Mouse (Mus musculus) liver, postnatal 0 days (tissue): ENCODE measurements around the gene Arap1. TPM values are rescaled to one million over a fixed set of nuclear protein-coding genes. Genes with fewer than 3 reads are reported as not detected.

ENCODE experiments used
- ATAC-seq: fragments of 200-750 bp; cut with Nextera tagmentation; 2 replicates; pipeline ENCODE4 v1.8.0; 2017; ENCODE audit warnings: mild to moderate bottlenecking, moderate library complexity
- DNase-seq: peaks from one replicate; pipeline ENCODE4 v3.0.0-alpha.2; 2016
- H3K27ac ChIP-seq: fragments of 300-500 bp; sonication (generic); 2 replicates; pipeline ENCODE4 v1.5.1; 2014; ENCODE audit warnings: antibody characterized with exemption, moderate library complexity, mild to moderate bottlenecking, low read depth
- H3K27me3 ChIP-seq: fragments of 300-500 bp; sonication (generic); 2 replicates; pipeline ENCODE4 v1.6.1; 2014; ENCODE audit warnings: low read length, control low read depth, mixed read lengths; ENCODE audit not compliant: insufficient read depth
- H3K36me3 ChIP-seq: fragments of 300-500 bp; sonication (generic); replicated peaks from 2 replicates; pipeline ENCODE4 v1.6.1; 2014; ENCODE audit warnings: mild to moderate bottlenecking, control low read depth, low read length, moderate library complexity, mixed read lengths; ENCODE audit not compliant: insufficient read depth
- H3K4me1 ChIP-seq: fragments of 300-500 bp; sonication (generic); 2 replicates; pipeline ENCODE4 v1.6.1; 2014; ENCODE audit warnings: antibody characterized with exemption, mild to moderate bottlenecking, control low read depth; ENCODE audit not compliant: insufficient read depth
- H3K4me2 ChIP-seq: fragments of 300-500 bp; sonication (generic); 2 replicates; pipeline ENCODE4 v1.6.1; 2014; ENCODE audit warnings: low read depth, mild to moderate bottlenecking, low read length, moderate library complexity, mixed read lengths
- H3K4me3 ChIP-seq: fragments of 300-500 bp; sonication (generic); 2 replicates; pipeline ENCODE4 v1.5.1; 2014; ENCODE audit warnings: low read depth, low read length
- H3K9ac ChIP-seq: fragments of 300-500 bp; sonication (generic); replicated peaks from 2 replicates; pipeline ENCODE4 v1.6.1; 2014; ENCODE audit warnings: mild to moderate bottlenecking, moderate library complexity
- H3K9me3 ChIP-seq: fragments of 300-500 bp; sonication (generic); 2 replicates; pipeline ENCODE4 v1.6.1; 2016; ENCODE audit warnings: mild to moderate bottlenecking, control low read depth, low read length, mixed read lengths
- CTCF ChIP-seq: sonication (generic); IDR thresholded peaks from 2 replicates; pipeline ENCODE4 v1.5.1; 2016; ENCODE audit warnings: antibody characterized with exemption, low read depth
- EP300 ChIP-seq: IDR thresholded peaks from 2 replicates; pipeline ENCODE4 v1.6.1; 2016; ENCODE audit warnings: antibody characterized with exemption, low read depth, mild to moderate bottlenecking
- WGBS: fragments of 180-500 bp; shearing (Covaris S2); extraction: QIAGEN DNeasy Blood & Tissue Kit; methylation state at CpG from one replicate; pipeline ENCODE4 v1.1.7; 2014; ENCODE audit not compliant: insufficient replicate concordance; 5-methylcytosine and 5-hydroxymethylcytosine counted together
- polyA plus RNA-seq: library from polyadenylated mRNA; unstranded; fragments of >200 nt; fragmentation: Nextera tagmentation; extraction: Ambion mirVana; gene quantifications from 2 replicates; pipeline ENCODE4 v1.2.1, GENCODE M21; 2015

Gene Arap1
- polyA plus RNA-seq, 1 experiment from 2014 or later = 18.1 TPM

- Histone ChIP-seq H3K4me2 (peak overlapping the region; percentile 95), H3K36me3 (no peaks in the 10 kb centered on the region), H3K9me3 (no peaks in the 10 kb centered on the region), H3K4me1 (peaks cover 40% of the 10 kb centered on the region), H3K9ac (no peak overlapping the region), H3K4me3 (no peak overlapping the region), H3K27ac (peak overlapping the region; percentile 24; the same call in 1 of the 2 replicates), H3K27me3 (peaks cover 16% of the 10 kb centered on the region)
- ATAC-seq (no peak), DNase-seq (no peak)
- 34% methylated on average over 9 of the region's 9 CpGs for WGBS
- TF ChIP-seq EP300 = no peak
- TF ChIP-seq CTCF = no peak
Measured at GRCm38 (mm10) chr7:101454479-101454878, 106.6 kb downstream of the Arap1 start.

- peak overlapping the region; percentile 95 for H3K4me2 ChIP-seq
- no peaks in the 10 kb centered on the region for H3K9me3 ChIP-seq
- H3K4me3 ChIP-seq = no peak overlapping the region
- DNase-seq = no peak
- H3K4me1 ChIP-seq = peaks cover 44% of the 10 kb centered on the region
- 63% methylated on average over 6 of the region's 6 CpGs for WGBS
- H3K36me3 ChIP-seq = no peaks in the 10 kb centered on the region
- ATAC-seq = no peak
- H3K9ac ChIP-seq = no peak overlapping the region
- TF ChIP-seq EP300 (no peak), CTCF (no peak)
- H3K27me3 ChIP-seq = peaks cover 16% of the 10 kb centered on the region
- peak overlapping the region; percentile 24; the same call in 1 of the 2 replicates for H3K27ac ChIP-seq
Measured at GRCm38 (mm10) chr7:101455141-101455540, 107.3 kb downstream of the Arap1 start.

- no peak overlapping the region for H3K4me3 ChIP-seq
- peaks cover 12% of the 10 kb centered on the region; the same call in 1 of the 2 replicates for H3K27me3 ChIP-seq
- no peak for TF ChIP-seq EP300
- no peak for TF ChIP-seq CTCF
- H3K9me3 ChIP-seq = no peaks in the 10 kb centered on the region
- H3K4me2 ChIP-seq = peak overlapping the region; percentile 50
- H3K4me1 ChIP-seq = peaks cover 43% of the 10 kb centered on the region
- H3K27ac ChIP-seq = peak overlapping the region; percentile 72
- 63% methylated on average over 4 of the region's 4 CpGs for WGBS
- DNase-seq = no peak
- 0 out of 2 replicates have a peak overlapping the region, but pooled peaks have one; percentile 13 for H3K9ac ChIP-seq
- ATAC-seq = no peak
- no peaks in the 10 kb centered on the region for H3K36me3 ChIP-seq
Measured at GRCm38 (mm10) chr7:101456318-101456717, 108.5 kb downstream of the Arap1 start.

- TF ChIP-seq CTCF (no peak), EP300 (0 out of 2 replicates have a peak, but pooled peaks have one; percentile 10)
- H3K9ac ChIP-seq = no peak overlapping the region
- H3K4me3 ChIP-seq = no peak overlapping the region
- peak overlapping the region; percentile 50 for H3K4me2 ChIP-seq
- peak; percentile 35 for ATAC-seq
- peak; percentile 59 for DNase-seq
- no peaks in the 10 kb centered on the region for H3K9me3 ChIP-seq
- peaks cover 7% of the 10 kb centered on the region; the same call in 1 of the 2 replicates for H3K27me3 ChIP-seq
- 17% methylated on average over 5 of the region's 5 CpGs for WGBS
- peak overlapping the region; percentile 72 for H3K27ac ChIP-seq
- peaks cover 42% of the 10 kb centered on the region for H3K4me1 ChIP-seq
- no peaks in the 10 kb centered on the region for H3K36me3 ChIP-seq
Measured at GRCm38 (mm10) chr7:101456789-101457188, 108.9 kb downstream of the Arap1 start.

- Histone ChIP-seq H3K4me3 (no peak overlapping the region), H3K27me3 (peaks cover 2% of the 10 kb centered on the region; the same call in 1 of the 2 replicates), H3K4me1 (peaks cover 42% of the 10 kb centered on the region), H3K36me3 (no peaks in the 10 kb centered on the region), H3K27ac (peak overlapping the region; percentile 72), H3K9ac (no peak overlapping the region), H3K9me3 (no peaks in the 10 kb centered on the region), H3K4me2 (peak overlapping the region; percentile 50)
- ATAC-seq (no peak), DNase-seq (no peak)
- 63% methylated on average over 5 of the region's 5 CpGs for WGBS
- TF ChIP-seq EP300 (no peak), CTCF (no peak)
Measured at GRCm38 (mm10) chr7:101457283-101457682, 109.4 kb downstream of the Arap1 start.

GRCm38 (mm10) chr7:101457801-101458200, 109.9 kb downstream of the Arap1 start:
- H3K27ac ChIP-seq = peak overlapping the region; percentile 72
- DNase-seq (no peak), ATAC-seq (no peak)
- H3K4me1 ChIP-seq = peaks cover 42% of the 10 kb centered on the region
- H3K4me3 ChIP-seq = no peak overlapping the region
- WGBS = 34% methylated on average over 8 of the region's 8 CpGs
- no peaks in the 10 kb centered on the region for H3K36me3 ChIP-seq
- H3K9ac ChIP-seq = no peak overlapping the region
- no peaks in the 10 kb centered on the region for H3K27me3 ChIP-seq
- H3K4me2 ChIP-seq = peak overlapping the region; percentile 16; the same call in 1 of the 2 replicates
- H3K9me3 ChIP-seq = no peaks in the 10 kb centered on the region
- TF ChIP-seq EP300 = no peak
- TF ChIP-seq CTCF = no peak
